Mouse (Mus musculus) liver, adult 2 months (tissue): ENCODE results near the gene Phf21b. TPM values are rescaled to one million over a fixed set of nuclear protein-coding genes. Genes with fewer than 3 reads are reported as not detected.
A peak's percentile ranks its signal among the peaks of the same experiment; 100 is the strongest.

Experiments
- DNase-seq: peaks from one replicate; pipeline ENCODE4 v3.0.0-alpha.2; 2011; ENCODE audit warnings: low read depth, low spot score; ENCODE audit errors: extremely low read depth
- H3K27ac ChIP-seq: fragments of 200-500 bp; replicated peaks from 2 replicates; pipeline ENCODE4 v1.5.1; 2012; ENCODE audit warnings: low read depth, mild to moderate bottlenecking, control low read depth, inconsistent platforms, low read length; ENCODE audit not compliant: insufficient read depth
- H3K27me3 ChIP-seq: fragments of 200-500 bp; 2 replicates; pipeline ENCODE4 v1.6.1; 2012; ENCODE audit warnings: mild to moderate bottlenecking, moderate library complexity, low read length, inconsistent platforms; ENCODE audit not compliant: control insufficient read depth, insufficient read depth
- H3K36me3 ChIP-seq: fragments of 200-500 bp; 2 replicates; pipeline ENCODE4 v1.6.1; 2012; ENCODE audit warnings: low read length, inconsistent platforms; ENCODE audit not compliant: control insufficient read depth, insufficient read depth
- H3K4me1 ChIP-seq: fragments of 200-500 bp; 2 replicates; pipeline ENCODE4 v1.6.1; 2011; ENCODE audit warnings: low read length; ENCODE audit not compliant: control insufficient read depth, insufficient read depth
- H3K4me3 ChIP-seq: fragments of 200-500 bp; 2 replicates; pipeline ENCODE4 v1.5.1; 2011; ENCODE audit warnings: low read depth, mild to moderate bottlenecking, control low read depth, low read length, moderate library complexity; ENCODE audit not compliant: insufficient read depth
- H3K79me2 ChIP-seq: fragments of 200-500 bp; 2 replicates; pipeline ENCODE4 v1.6.1; 2012; ENCODE audit warnings: inconsistent platforms, mild to moderate bottlenecking, low read length, moderate library complexity; ENCODE audit not compliant: control insufficient read depth, insufficient read depth
- H3K9ac ChIP-seq: fragments of 200-500 bp; 2 replicates; pipeline ENCODE4 v1.6.1; 2012; ENCODE audit warnings: low read depth, mild to moderate bottlenecking, control low read depth, inconsistent platforms, low read length
- CTCF ChIP-seq: fragments of 200-500 bp; IDR thresholded peaks from 2 replicates; pipeline ENCODE4 v1.5.1; 2011; ENCODE audit warnings: low read depth, low read length, control low read depth
- POLR2A ChIP-seq: fragments of 200-500 bp; IDR thresholded peaks from 2 replicates; pipeline ENCODE4 v1.6.1; 2011; ENCODE audit warnings: low read length, control low read depth; ENCODE audit not compliant: insufficient read depth; ENCODE audit errors: extremely low read depth
- WGBS: fragments of 180-500 bp; shearing (Covaris S2); methylation state at CpG from one replicate; pipeline ENCODE4 v1.1.7; 2018; 5-methylcytosine and 5-hydroxymethylcytosine counted together
- polyA plus RNA-seq: library from polyadenylated mRNA; depleted of rRNA; stranded (reverse); fragments of >200 nt; gene quantifications from 2 replicates; pipeline ENCODE4 v1.2.3, GENCODE M21; 2012
- total RNA-seq: library from RNA; depleted of rRNA; stranded (reverse); fragments of >200 nt; gene quantifications from 2 replicates; pipeline ENCODE4 v1.2.3, GENCODE M21; 2014

Gene Phf21b
- total and polyA plus RNA-seq, 2 experiments = 0.28 to 0.29 TPM

DNA sequence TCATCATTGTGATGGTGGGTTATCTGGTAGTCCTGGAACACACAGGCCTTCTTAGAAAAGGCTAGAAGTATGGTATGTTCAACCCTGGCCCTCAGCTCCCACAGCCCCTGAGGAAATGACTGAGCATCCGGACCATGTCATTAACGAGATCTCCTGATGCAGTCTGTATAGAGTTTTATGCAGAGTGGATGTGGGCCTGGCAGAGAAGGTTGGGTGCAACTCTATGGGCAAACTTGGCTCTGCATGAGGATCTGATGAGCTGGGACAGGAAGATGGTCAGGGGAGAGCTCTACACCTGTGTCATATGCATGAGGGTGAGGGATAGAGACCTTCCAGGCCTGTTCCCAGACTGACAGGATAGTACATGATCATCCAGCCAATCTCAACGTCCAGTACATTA is 16.0 kb upstream of the Phf21b start:
- H3K4me1 ChIP-seq = no peaks in the 10 kb centered on the region
- 77% methylated on average over 3 of the region's 3 CpGs for WGBS
- no peaks in the 10 kb centered on the region for H3K79me2 ChIP-seq
- H3K9ac ChIP-seq = no peak overlapping the region
- TF ChIP-seq CTCF (no peak), POLR2A (no peak)
- H3K27me3 ChIP-seq = no peaks in the 10 kb centered on the region
- no peak overlapping the region for H3K4me3 ChIP-seq
- no peaks in the 10 kb centered on the region for H3K36me3 ChIP-seq
- no peak for DNase-seq
- H3K27ac ChIP-seq = no peak overlapping the region

DNA sequence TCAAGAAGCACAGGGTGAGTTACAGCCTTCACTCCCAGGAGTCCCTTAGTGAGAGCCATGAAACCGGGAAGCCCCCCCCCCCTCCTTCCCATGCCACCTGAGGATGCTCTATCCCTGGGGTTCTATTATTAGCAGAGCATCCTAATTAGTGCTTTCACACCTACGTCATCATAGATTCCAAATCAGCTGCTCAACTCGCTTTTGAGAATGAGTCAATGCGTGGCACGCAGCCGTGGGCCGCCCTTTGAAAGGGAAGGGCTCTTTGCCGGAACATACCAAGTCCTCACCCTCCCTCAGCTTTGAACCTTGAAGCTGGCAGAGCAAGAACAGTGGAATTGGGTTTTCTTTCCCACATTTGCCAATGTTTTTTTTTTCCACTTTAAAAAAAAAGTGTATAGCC is 6.1 kb upstream of the Phf21b start:
- 93% methylated on average over 8 of the region's 8 CpGs for WGBS
- TF ChIP-seq CTCF (no peak), POLR2A (no peak)

DNA sequence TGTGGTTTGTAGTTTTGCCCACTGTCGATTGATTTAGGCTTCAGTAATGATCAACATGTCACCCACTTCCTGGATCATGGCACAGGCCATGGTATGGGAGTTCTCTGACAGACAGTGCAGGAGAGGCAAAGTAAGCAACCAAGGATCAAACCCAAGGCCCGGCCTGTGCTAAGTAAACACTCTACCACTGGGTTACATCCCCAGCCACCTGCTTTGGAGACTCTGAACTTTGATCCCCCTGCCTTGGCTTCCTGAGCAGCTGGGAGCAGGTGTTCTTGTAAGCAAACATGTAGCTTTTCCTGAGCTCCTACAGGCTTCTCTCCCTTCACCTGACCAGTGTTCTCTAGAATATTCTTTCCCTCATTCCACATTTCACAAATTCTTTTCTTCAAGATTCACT is 1.8 kb upstream of the Phf21b start:
- peaks cover 9% of the 10 kb centered on the region; the same call in 1 of the 2 replicates for H3K27me3 ChIP-seq
- WGBS = 51% methylated on average over 2 of the region's 2 CpGs
- H3K4me1 ChIP-seq = peaks cover 7% of the 10 kb centered on the region; the same call in 1 of the 2 replicates
- H3K9ac ChIP-seq = no peak overlapping the region
- no peak overlapping the region for H3K27ac ChIP-seq
- H3K79me2 ChIP-seq = no peaks in the 10 kb centered on the region
- TF ChIP-seq POLR2A (no peak), CTCF (no peak)
- no peak overlapping the region for H3K4me3 ChIP-seq
- no peaks in the 10 kb centered on the region for H3K36me3 ChIP-seq
- no peak for DNase-seq

More for the DNA sequence above, 6.1 kb upstream of the Phf21b start:
- Histone ChIP-seq H3K27ac (no peak overlapping the region), H3K79me2 (no peaks in the 10 kb centered on the region), H3K4me3 (no peak overlapping the region), H3K27me3 (no peaks in the 10 kb centered on the region), H3K9ac (no peak overlapping the region), H3K4me1 (no peaks in the 10 kb centered on the region), H3K36me3 (no peaks in the 10 kb centered on the region)
- DNase-seq = no peak

DNA sequence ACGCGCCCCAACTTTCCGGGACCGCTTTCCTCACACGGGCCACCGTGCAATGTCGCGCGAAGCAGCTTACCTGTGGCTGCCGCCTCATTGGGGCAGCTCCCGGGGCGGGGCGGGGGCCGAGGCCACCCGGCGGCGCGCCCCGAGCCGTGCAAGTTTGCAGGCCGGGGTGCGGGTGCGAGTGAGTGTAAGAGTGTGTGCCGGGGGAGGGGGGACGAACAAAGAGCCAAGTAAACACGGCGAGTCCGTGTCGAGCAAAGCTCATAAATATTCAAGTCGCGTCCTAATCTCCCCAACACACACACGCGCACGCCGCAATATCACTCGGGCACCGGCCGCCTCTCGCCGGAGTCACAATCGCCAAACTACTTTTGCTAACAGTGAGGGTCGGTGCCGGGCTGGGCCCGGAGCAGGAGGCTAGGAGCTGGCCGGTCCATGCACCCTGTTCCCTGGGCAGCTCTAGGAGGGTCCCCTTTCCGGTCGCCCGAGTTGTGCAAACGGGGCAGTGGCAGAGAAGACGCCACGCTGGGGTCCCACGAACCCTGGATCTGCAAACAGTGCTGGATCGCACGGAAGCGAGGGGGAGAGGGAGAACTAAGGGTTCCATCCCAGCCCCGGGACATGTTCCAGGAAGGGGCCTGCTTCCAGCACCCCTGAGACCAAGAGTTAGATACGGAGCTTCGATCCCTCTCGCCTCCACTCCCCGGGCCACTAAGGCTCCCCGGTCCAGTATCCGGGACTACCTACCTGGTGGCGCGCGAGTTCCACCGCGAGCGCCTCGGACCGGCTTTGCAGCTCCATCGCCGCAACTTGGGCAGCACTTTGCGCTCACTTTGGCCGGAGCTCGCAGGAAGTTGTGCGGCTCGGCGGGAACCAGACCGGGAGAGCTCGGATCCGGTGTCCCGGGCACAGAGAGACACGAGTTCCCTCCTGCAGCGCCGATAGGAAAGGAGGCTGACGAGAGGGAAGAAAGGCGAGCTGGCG is 638 bp downstream of the Phf21b start:
- no peak overlapping the region for H3K27ac ChIP-seq
- H3K27me3 ChIP-seq = peaks cover 9% of the 10 kb centered on the region; the same call in 1 of the 2 replicates
- peak overlapping the region; percentile 60 for H3K4me3 ChIP-seq
- H3K9ac ChIP-seq = peak overlapping the region; percentile 29
- TF ChIP-seq POLR2A = no peak
- TF ChIP-seq CTCF = no peak
- H3K4me1 ChIP-seq = peaks cover 7% of the 10 kb centered on the region; the same call in 1 of the 2 replicates
- WGBS = under 1% methylated on average over 87 of the region's 88 CpGs
- no peak for DNase-seq
- no peaks in the 10 kb centered on the region for H3K36me3 ChIP-seq
- H3K79me2 ChIP-seq = no peaks in the 10 kb centered on the region

DNA sequence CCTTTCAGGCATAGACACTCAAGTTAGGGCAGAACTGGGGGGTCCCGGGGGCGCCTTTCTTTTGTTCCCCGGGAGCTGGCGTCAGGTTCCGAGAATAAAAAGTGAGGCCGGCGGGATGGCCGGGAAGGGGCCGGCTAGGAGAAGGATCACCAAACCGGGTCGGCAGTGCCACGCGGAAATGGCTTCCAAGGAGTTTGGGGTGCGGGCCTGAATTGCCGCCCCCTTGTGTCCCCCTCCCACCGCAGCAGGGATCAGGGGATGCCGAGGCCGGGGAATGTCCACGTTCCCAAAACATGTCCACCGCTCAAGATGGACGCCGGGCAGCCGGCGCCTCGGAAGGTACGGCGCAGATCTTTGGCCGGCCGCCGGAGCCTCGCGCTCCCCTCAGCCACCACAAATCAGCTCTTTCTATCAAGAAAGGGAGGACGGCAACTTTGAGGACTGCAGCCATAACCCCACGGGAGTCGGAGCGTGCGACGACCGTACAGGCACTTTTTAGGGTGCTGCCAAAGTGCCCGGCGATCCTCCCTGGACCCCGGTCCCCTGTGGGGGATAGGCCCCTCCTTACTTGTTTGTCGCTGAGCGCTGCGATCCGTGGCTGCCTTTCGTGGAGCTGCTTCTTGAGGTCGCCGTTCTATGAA is 1.6 kb downstream of the Phf21b start:
- no peak for TF ChIP-seq POLR2A
- TF ChIP-seq CTCF = no peak
- Histone ChIP-seq H3K9ac (peak overlapping the region; percentile 24), H3K36me3 (no peaks in the 10 kb centered on the region), H3K79me2 (no peaks in the 10 kb centered on the region), H3K27ac (no peak overlapping the region), H3K4me3 (peak overlapping the region; percentile 50), H3K4me1 (peaks cover 7% of the 10 kb centered on the region; the same call in 1 of the 2 replicates), H3K27me3 (peaks cover 9% of the 10 kb centered on the region; the same call in 1 of the 2 replicates)
- WGBS = under 1% methylated on average over 49 of the region's 49 CpGs
- DNase-seq = no peak
